Mouse (Mus musculus) hindbrain, embryonic 10.5 days (tissue): ENCODE data around the gene Hoxb5. TPM values are rescaled to one million over a fixed set of nuclear protein-coding genes. Genes with fewer than 3 reads are reported as not detected.

Experiments
- DNase-seq: peaks from one replicate; pipeline ENCODE4 v3.0.0-alpha.2; 2017; ENCODE audit warnings: low spot score
- H3K27ac ChIP-seq: fragments of 300-500 bp; sonication (generic); 2 replicates; pipeline ENCODE4 v1.5.1; 2016; ENCODE audit warnings: mild to moderate bottlenecking, moderate library complexity
- H3K27me3 ChIP-seq: fragments of 300-500 bp; sonication (generic); 2 replicates; pipeline ENCODE4 v1.6.1; 2016; ENCODE audit warnings: mild to moderate bottlenecking; ENCODE audit not compliant: poor library complexity, insufficient read depth, severe bottlenecking
- H3K36me3 ChIP-seq: fragments of 300-500 bp; sonication (generic); 2 replicates; pipeline ENCODE4 v1.6.1; 2016; ENCODE audit warnings: mild to moderate bottlenecking, moderate library complexity
- H3K4me1 ChIP-seq: fragments of 300-500 bp; sonication (generic); replicated peaks from 2 replicates; pipeline ENCODE4 v1.6.1; 2016; ENCODE audit warnings: mild to moderate bottlenecking
- H3K4me3 ChIP-seq: fragments of 300-500 bp; sonication (generic); 2 replicates; pipeline ENCODE4 v1.5.1; 2016; ENCODE audit warnings: mild to moderate bottlenecking, moderate library complexity
- H3K9me3 ChIP-seq: fragments of 300-500 bp; sonication (generic); 2 replicates; pipeline ENCODE4 v1.6.1; 2016; ENCODE audit warnings: mild to moderate bottlenecking, moderate library complexity
- WGBS: fragments of 180-500 bp; shearing (Covaris S2); methylation state at CpG from one replicate; pipeline ENCODE4 v1.1.7; 2016; 5-methylcytosine and 5-hydroxymethylcytosine counted together
- polyA plus RNA-seq: library from polyadenylated mRNA; unstranded; fragments of >200 nt; fragmentation: Nextera tagmentation; extraction: Ambion mirVana; gene quantifications from 2 replicates; pipeline ENCODE4 v1.2.1, GENCODE M21; 2016

Hoxb5 gene
- polyA plus RNA-seq, 1 experiment from 2014 or later = 6.3 TPM

- peaks cover 30% of the 10 kb centered on the region for H3K4me1 ChIP-seq
- DNase-seq = no peak
- no peaks in the 10 kb centered on the region for H3K36me3 ChIP-seq
- H3K4me3 ChIP-seq = peak overlapping the region; percentile 30; the same call in 1 of the 2 replicates
- H3K27ac ChIP-seq = no peak overlapping the region
- 2% methylated on average over 5 of the region's 5 CpGs for WGBS
- H3K27me3 ChIP-seq = peaks cover 100% of the 10 kb centered on the region
- H3K9me3 ChIP-seq = no peaks in the 10 kb centered on the region
Observed at GRCm38 (mm10) chr11:96315344-96315681, 12.2 kb downstream of the Hoxb5 start.

GRCm38 (mm10) chr11:96316696-96317607 lies 13.8 kb downstream of the Hoxb5 start:
- Histone ChIP-seq H3K36me3 (no peaks in the 10 kb centered on the region), H3K4me1 (peaks cover 21% of the 10 kb centered on the region), H3K27me3 (peaks cover 100% of the 10 kb centered on the region), H3K4me3 (no peak overlapping the region), H3K9me3 (no peaks in the 10 kb centered on the region), H3K27ac (no peak overlapping the region)
- 6% methylated on average over 18 of the region's 18 CpGs for WGBS
- no peak for DNase-seq

GRCm38 (mm10) chr11:96317608-96318367 lies 14.7 kb downstream of the Hoxb5 start, which contains the start of gene Hoxb4:
TSS of gene Hoxb4 (plus strand) at chr11:96318267.
- H3K36me3 ChIP-seq = no peaks in the 10 kb centered on the region
- no peak for DNase-seq
- no peaks in the 10 kb centered on the region for H3K9me3 ChIP-seq
- peak within 1 kb of the TSS; percentile 56 for H3K4me3 ChIP-seq
- H3K4me1 ChIP-seq = peaks cover 18% of the 10 kb centered on the region
- H3K27ac ChIP-seq = peak within 1 kb of the TSS; percentile 70
- WGBS = 2% methylated on average over 28 of the region's 28 CpGs
- H3K27me3 ChIP-seq = peaks cover 100% of the 10 kb centered on the region

- peak overlapping the region; percentile 56 for H3K4me3 ChIP-seq
- H3K27ac ChIP-seq = peak overlapping the region; percentile 70
- DNase-seq = peak; percentile 79
- no peaks in the 10 kb centered on the region for H3K36me3 ChIP-seq
- WGBS = under 1% methylated on average over 45 of the region's 45 CpGs
- no peaks in the 10 kb centered on the region for H3K9me3 ChIP-seq
- H3K27me3 ChIP-seq = peaks cover 100% of the 10 kb centered on the region
- H3K4me1 ChIP-seq = peaks cover 18% of the 10 kb centered on the region
Observed at GRCm38 (mm10) chr11:96318368-96319070, 15.4 kb downstream of the Hoxb5 start.

GRCm38 (mm10) chr11:96319071-96319902 lies 16.2 kb downstream of the Hoxb5 start:
- peak overlapping the region; percentile 56 for H3K4me3 ChIP-seq
- H3K27ac ChIP-seq = peak overlapping the region; percentile 81
- peaks cover 18% of the 10 kb centered on the region for H3K4me1 ChIP-seq
- H3K9me3 ChIP-seq = no peaks in the 10 kb centered on the region
- H3K36me3 ChIP-seq = no peaks in the 10 kb centered on the region
- no peak for DNase-seq
- H3K27me3 ChIP-seq = peaks cover 100% of the 10 kb centered on the region
- under 1% methylated on average over 34 of the region's 34 CpGs for WGBS

GRCm38 (mm10) chr11:96319910-96320309 lies 16.8 kb downstream of the Hoxb5 start:
- H3K4me3 ChIP-seq = peak overlapping the region; percentile 56

GRCm38 (mm10) chr11:96320688-96321087 lies 17.6 kb downstream of the Hoxb5 start:
- no peak for DNase-seq
- Histone ChIP-seq H3K27me3 (peaks cover 100% of the 10 kb centered on the region), H3K4me1 (peaks cover 18% of the 10 kb centered on the region), H3K27ac (peak overlapping the region; percentile 59), H3K4me3 (peak overlapping the region; percentile 56), H3K9me3 (no peaks in the 10 kb centered on the region), H3K36me3 (no peaks in the 10 kb centered on the region)
- 1% methylated on average over 17 of the region's 17 CpGs for WGBS

More at GRCm38 (mm10) chr11:96319910-96320309, 16.8 kb downstream of the Hoxb5 start:
- H3K36me3 ChIP-seq = no peaks in the 10 kb centered on the region
- no peaks in the 10 kb centered on the region for H3K9me3 ChIP-seq
- H3K27ac ChIP-seq = peak overlapping the region; percentile 81
- peaks cover 18% of the 10 kb centered on the region for H3K4me1 ChIP-seq
- peaks cover 100% of the 10 kb centered on the region for H3K27me3 ChIP-seq
- no peak for DNase-seq
- under 1% methylated on average over 29 of the region's 29 CpGs for WGBS

- Histone ChIP-seq H3K9me3 (no peaks in the 10 kb centered on the region), H3K27me3 (peaks cover 100% of the 10 kb centered on the region), H3K27ac (no peak overlapping the region; the same call in 1 of the 2 replicates), H3K36me3 (no peaks in the 10 kb centered on the region), H3K4me3 (peak overlapping the region; percentile 18; the same call in 1 of the 2 replicates), H3K4me1 (peaks cover 18% of the 10 kb centered on the region)
- DNase-seq = no peak
- 10% methylated on average over 5 of the region's 5 CpGs for WGBS
Observed at GRCm38 (mm10) chr11:96321846-96322245, 18.7 kb downstream of the Hoxb5 start.

- peak overlapping the region; percentile 9; the same call in 1 of the 2 replicates for H3K4me3 ChIP-seq
- no peak for DNase-seq
- H3K36me3 ChIP-seq = no peaks in the 10 kb centered on the region
- H3K27me3 ChIP-seq = peaks cover 100% of the 10 kb centered on the region
- peak overlapping the region; percentile 12; the same call in 1 of the 2 replicates for H3K27ac ChIP-seq
- H3K4me1 ChIP-seq = peaks cover 18% of the 10 kb centered on the region
- no peaks in the 10 kb centered on the region for H3K9me3 ChIP-seq
- WGBS = 4% methylated on average over 6 of the region's 6 CpGs
Observed at GRCm38 (mm10) chr11:96322738-96323137, 19.6 kb downstream of the Hoxb5 start.

GRCm38 (mm10) chr11:96323154-96323553 lies 20.0 kb downstream of the Hoxb5 start, which contains the start of gene Hoxb3:
TSS of gene Hoxb3 (plus strand) at chr11:96323326.
- 4% methylated on average over 10 of the region's 10 CpGs for WGBS
- DNase-seq = no peak
- H3K4me3 ChIP-seq = peak within 1 kb of the TSS; percentile 42

GRCm38 (mm10) chr11:96324125-96324524 lies 21.0 kb downstream of the Hoxb5 start:
- Histone ChIP-seq H3K4me1 (peaks cover 5% of the 10 kb centered on the region), H3K27ac (peak overlapping the region; percentile 31; the same call in 1 of the 2 replicates), H3K9me3 (no peaks in the 10 kb centered on the region), H3K27me3 (peaks cover 100% of the 10 kb centered on the region), H3K36me3 (no peaks in the 10 kb centered on the region), H3K4me3 (peak overlapping the region; percentile 42)
- WGBS = under 1% methylated on average over 5 of the region's 5 CpGs
- no peak for DNase-seq

More at GRCm38 (mm10) chr11:96323154-96323553, 20.0 kb downstream of the Hoxb5 start, which contains the start of gene Hoxb3:
- Histone ChIP-seq H3K9me3 (no peaks in the 10 kb centered on the region), H3K36me3 (no peaks in the 10 kb centered on the region), H3K27ac (peak within 1 kb of the TSS; percentile 31; the same call in 1 of the 2 replicates), H3K27me3 (peaks cover 100% of the 10 kb centered on the region), H3K4me1 (peaks cover 14% of the 10 kb centered on the region)
